Mouse (Mus musculus) cerebellum, adult 2 months (tissue): Measurements from ENCODE around the gene Phf21b.

ENCODE experiments used
- CTCF ChIP-seq: fragments of 200-500 bp; IDR thresholded peaks from 2 replicates; pipeline ENCODE4 v1.5.1; 2011; ENCODE audit warnings: low read depth, mild to moderate bottlenecking, control low read depth, low read length, moderate library complexity, borderline replicate concordance; ENCODE audit not compliant: insufficient read depth
- POLR2A ChIP-seq: fragments of 200-500 bp; IDR thresholded peaks from 2 replicates; pipeline ENCODE4 v1.6.1; 2011; ENCODE audit warnings: low read length, control low read depth, borderline replicate concordance; ENCODE audit not compliant: insufficient read depth

- TF ChIP-seq POLR2A = no peak
- TF ChIP-seq CTCF = no peak
These were observed 27.2 kb downstream of the Phf21b start for GRCm38 (mm10) chr15:84828603-84829002.
